Mouse (Mus musculus) left cerebral cortex, adult 6 months (tissue): ENCODE data around the gene Nhej1. TPM values are rescaled to one million over a fixed set of nuclear protein-coding genes. Genes with fewer than 3 reads are reported as not detected.

Experiments used
- long read RNA-seq, 2 experiments: library from polyadenylated mRNA; unstranded; transcript quantifications; one replicate each; pipeline ENCODE4 v2.0.0; 2019 to 2020
- polyA plus RNA-seq: library from polyadenylated mRNA; unstranded; fragments of <200 nt; fragmentation: Nextera tagmentation; gene quantifications from 2 replicates; pipeline ENCODE4 v1.2.3, GENCODE M21; 2021

Gene Nhej1
- 4.1 and 5.2 TPM in 2 replicates for polyA plus RNA-seq
- long read RNA-seq, experiment 1, result 0 reads
- long read RNA-seq, experiment 2, result 0 reads

GRCm38 (mm10) chr1:75124346-75125321 is at the start of gene Nhej1:
Gene Nhej1 (minus strand): TSS chr1:75125200.

DNA sequence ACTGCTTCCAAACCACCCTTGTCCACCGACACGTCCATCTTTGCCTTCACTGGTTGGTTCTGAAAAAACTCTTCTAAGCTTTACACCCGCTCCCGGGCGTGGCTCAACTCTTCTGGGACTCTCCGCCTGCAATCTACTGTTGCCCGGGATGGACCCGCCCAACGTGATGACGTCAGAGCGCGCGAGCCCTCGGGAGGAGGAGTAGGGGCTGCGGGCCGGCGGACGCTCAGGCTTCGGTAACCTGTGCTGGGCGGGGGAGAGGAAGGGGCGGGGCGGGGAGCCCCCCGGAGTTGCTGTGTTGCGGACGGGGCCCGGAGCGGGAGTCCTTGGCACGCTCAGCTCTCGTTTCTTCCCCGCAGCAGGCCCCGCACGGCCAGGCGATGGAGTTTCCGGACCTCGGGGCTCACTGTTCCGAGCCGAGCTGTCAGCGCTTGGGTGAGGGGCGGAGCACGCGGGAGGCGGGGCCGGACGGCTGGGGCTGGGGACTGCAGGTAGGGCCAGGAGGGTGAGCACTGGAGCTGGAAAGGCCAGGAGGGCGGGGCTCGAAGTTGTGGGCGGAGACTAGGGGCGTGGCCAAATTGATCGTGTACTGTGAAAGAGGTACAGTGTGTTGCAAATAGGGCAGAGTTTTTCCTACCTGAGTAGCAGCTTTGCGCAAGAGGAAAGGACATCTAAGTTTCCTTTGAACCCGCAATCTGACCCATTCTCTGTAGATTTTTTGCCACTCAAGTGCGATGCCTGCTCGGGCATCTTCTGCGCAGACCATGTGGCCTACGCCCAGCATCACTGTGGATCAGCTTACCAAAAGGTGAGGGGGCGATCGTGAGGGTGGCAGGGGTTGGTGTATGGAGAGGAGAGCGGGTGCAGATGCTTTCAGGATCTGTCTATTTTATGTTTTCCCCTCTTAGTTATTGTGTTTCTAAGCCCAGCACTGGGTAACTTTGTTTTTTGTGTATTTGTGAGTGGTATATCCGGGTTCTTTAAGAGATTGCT is 43.8 kb upstream of the Nhej1 start, which contains the start of gene Zfand2b:
Gene Zfand2b (plus strand): TSS at position 175 of the 993 bp plus-strand sequence.

DNA sequence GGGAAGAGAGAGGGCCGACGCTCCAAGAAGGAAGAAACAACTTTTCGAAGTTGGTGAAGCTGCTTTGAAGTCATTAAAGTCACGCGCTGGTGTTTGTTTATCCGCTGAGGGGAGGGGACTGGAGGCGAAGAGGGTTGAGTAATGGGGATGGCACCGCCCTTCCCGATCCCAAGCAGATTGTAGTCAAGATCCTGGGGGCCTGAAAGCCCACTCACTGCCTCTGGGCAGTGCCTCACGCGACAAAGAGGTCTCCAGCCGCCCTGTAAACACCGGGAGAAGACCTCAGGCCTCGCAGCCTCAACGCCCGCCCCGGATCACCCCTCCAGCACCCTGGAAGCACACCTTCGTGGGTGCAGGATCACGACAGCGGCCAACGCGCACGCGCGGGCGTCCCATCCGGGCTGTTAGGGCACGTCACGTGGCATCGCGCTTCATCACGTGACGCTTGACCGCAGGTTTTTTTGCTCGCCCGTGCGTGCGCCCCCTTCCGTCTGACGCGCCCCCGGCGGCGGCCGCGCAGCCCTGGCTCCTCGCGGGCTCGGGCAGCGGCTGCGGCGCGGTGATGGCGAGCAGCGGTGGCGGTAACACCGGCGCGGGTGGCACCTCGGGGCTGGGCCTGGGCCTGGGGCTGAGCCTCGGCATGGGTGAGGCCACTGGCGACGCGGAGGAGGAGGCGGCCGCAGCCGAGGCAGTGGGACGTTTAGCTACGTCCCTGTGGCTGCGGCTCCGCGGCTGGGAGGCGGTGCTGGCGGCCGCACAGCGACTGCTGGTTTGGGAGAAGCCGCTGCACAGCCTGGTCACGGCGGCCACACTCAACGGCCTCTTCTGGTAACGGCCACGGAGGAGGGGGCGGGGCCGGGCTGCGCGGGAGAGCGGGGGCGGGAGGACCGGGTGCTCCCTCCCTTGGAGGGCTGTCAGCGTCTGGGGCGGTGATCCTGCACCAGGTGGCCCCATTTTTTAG is 17.6 kb upstream of the Nhej1 start, which contains the start of the genes Cnppd1 and Retreg2:
Gene Cnppd1 (minus strand): TSS at position 411 of the 961 bp plus-strand sequence.
Gene Retreg2 (plus strand): TSS at position 478 of the 961 bp plus-strand sequence.

GRCm38 (mm10) chr1:75133421-75134207 is 8.6 kb upstream of the Nhej1 start, which contains the start of gene Slc23a3:
Gene Slc23a3 (minus strand): TSS chr1:75133890.

DNA sequence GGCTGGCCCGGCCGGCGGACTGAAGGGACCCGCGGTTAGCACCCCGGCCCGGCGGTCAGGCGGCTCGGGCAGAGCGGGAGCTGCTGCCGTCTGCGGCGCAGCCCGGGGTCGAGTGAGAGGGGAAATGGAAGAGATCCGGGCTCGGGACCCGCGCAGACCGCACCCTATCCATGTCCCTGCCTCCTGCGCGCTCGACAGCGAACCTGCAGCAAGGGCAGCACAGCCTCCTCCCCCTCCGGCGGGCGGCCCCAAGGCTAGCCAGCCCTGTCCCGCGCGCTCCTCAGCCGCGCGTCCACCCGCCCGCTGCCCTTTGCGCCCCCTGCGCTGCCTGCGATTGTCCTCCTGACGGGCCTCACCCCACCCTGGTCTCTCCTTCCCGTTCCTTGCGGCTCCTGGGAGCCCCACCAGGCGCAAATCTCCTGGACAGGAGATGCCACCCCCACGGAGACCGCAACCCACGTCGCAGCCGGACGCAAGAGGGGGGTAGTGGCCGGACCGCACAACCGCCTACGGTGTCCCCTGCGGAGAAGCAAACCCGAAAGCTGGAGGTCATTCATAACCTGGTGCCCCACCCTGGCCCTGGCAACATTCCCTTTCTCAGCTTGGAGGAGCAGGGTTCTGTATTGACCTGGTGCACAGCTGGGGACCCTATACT is 173.3 kb downstream of the Nhej1 start, which contains the start of gene Ihh:
Gene Ihh (minus strand): TSS at position 117 of the 655 bp plus-strand sequence.

GRCm38 (mm10) chr1:74935402-74935801 is 189.6 kb downstream of the Nhej1 start, which contains the start of gene Cfap65:
Gene Cfap65 (minus strand): TSS chr1:74935599.

Other genes starting within 250 kb of the Nhej1 start
- gene Fev, start 239.8 kb downstream of the Nhej1 start, polyA plus RNA-seq, result 0.13 and 0.33 TPM in 2 replicates
- 1.6 and 2.0 TPM in 2 replicates for gene Cryba2, start 232.1 kb downstream of the Nhej1 start, polyA plus RNA-seq
- 0.55 and 0.65 TPM in 2 replicates for gene Cfap65, start 189.6 kb downstream of the Nhej1 start, polyA plus RNA-seq
- 0.10 and 0.13 TPM in 2 replicates for gene Ihh, start 173.5 kb downstream of the Nhej1 start, polyA plus RNA-seq
- 2.5 and 3.6 TPM in 2 replicates for gene Slc23a3, start 8.7 kb upstream of the Nhej1 start, polyA plus RNA-seq
- gene Cnppd1, start 17.5 kb upstream of the Nhej1 start, polyA plus RNA-seq, result 8.7 and 17.8 TPM in 2 replicates
- 51.8 and 214 TPM in 2 replicates for gene Retreg2, start 17.6 kb upstream of the Nhej1 start, polyA plus RNA-seq
- gene Zfand2b, start 43.4 kb upstream of the Nhej1 start, polyA plus RNA-seq, result 36.1 and 43.8 TPM in 2 replicates
- gene Abcb6, start 55.2 kb upstream of the Nhej1 start, polyA plus RNA-seq, result 10.6 and 12.0 TPM in 2 replicates
- 12.1 and 13.1 TPM in 2 replicates for gene Ankzf1, start 67.0 kb upstream of the Nhej1 start, polyA plus RNA-seq
- gene Atg9a, start 67.0 kb upstream of the Nhej1 start, polyA plus RNA-seq, result 44.9 and 63.6 TPM in 2 replicates
- 1.8 and 2.2 TPM in 2 replicates for gene Glb1l, start 85.6 kb upstream of the Nhej1 start, polyA plus RNA-seq
- gene Stk16, start 85.6 kb upstream of the Nhej1 start, polyA plus RNA-seq, result 79.4 and 83.1 TPM in 2 replicates
- 232 and 261 TPM in 2 replicates for gene Tuba4a, start 94.7 kb upstream of the Nhej1 start, polyA plus RNA-seq
- gene A630095N17Rik, start 106.9 kb upstream of the Nhej1 start, polyA plus RNA-seq, result not detected in 2 replicates
- gene Dnajb2, start 111.2 kb upstream of the Nhej1 start, polyA plus RNA-seq, result 57.8 and 73.1 TPM in 2 replicates
- 113 and 159 TPM in 2 replicates for gene Ptprn, start 139.3 kb upstream of the Nhej1 start, polyA plus RNA-seq
- 215 and 275 TPM in 2 replicates for gene Resp18, start 153.2 kb upstream of the Nhej1 start, polyA plus RNA-seq
- gene Dnpep, start 192.8 kb upstream of the Nhej1 start, polyA plus RNA-seq, result 81.6 and 92.2 TPM in 2 replicates
- 1.2 and 1.5 TPM in 2 replicates for gene Des, start 235.1 kb upstream of the Nhej1 start, polyA plus RNA-seq